Mouse (Mus musculus): Measurements from ENCODE around the gene Ston2. TPM values are rescaled to one million over a fixed set of nuclear protein-coding genes. Genes with fewer than 3 reads are reported as not detected.

Gene Ston2
- polyA plus RNA-seq, 1 experiment from 2014 or later = 8.1 TPM

DNA sequence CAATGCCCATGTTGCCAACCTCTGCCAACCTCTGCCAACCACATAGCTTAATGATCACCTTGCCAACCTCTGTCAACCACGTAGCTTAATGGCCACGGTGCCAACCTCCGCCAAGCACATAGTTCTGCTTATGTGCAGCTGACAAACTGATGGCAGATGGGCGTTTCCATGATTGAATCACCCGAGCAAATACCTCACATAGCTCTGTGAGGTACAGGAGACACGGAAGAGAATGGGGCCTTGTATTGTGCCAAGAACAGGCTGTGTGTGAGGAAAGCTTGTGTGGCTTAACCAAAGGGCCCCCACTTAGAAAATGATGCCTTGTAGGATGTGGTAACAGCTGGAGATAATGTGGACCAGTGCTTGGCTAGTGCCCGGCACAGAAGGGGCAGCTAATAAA lies 120.4 kb downstream of the Ston2 start:
- no peak for DNase-seq (ENCODE audit: low spot score)
- Histone ChIP-seq H3K9me3 (replicated peaks; ENCODE audit: low read length) (no peaks in the 10 kb centered on the region), H3K4me3 (replicated peaks; ENCODE audit: low read depth, low read length) (no peak overlapping the region), H3K4me2 (ENCODE audit: low read length) (no peak overlapping the region), H3K27me3 (ENCODE audit: insufficient read depth, low read length) (no peaks in the 10 kb centered on the region), H3K9ac (ENCODE audit: low read depth, low read length) (no peak overlapping the region), H3K27ac (no peak overlapping the region), H3K36me3 (ENCODE audit: insufficient read depth, low read length) (no peaks in the 10 kb centered on the region), H3K4me1 (replicated peaks; ENCODE audit: insufficient read depth, low read length) (no peaks in the 10 kb centered on the region)
- 72% methylated on average over 7 of the region's 7 CpGs for WGBS
- no peak for ATAC-seq (replicated peaks; ENCODE audit: low FRiP score, low read depth)
- no peak for TF ChIP-seq CTCF (IDR thresholded peaks at IDR 0.05; ENCODE audit: low read depth)

DNA sequence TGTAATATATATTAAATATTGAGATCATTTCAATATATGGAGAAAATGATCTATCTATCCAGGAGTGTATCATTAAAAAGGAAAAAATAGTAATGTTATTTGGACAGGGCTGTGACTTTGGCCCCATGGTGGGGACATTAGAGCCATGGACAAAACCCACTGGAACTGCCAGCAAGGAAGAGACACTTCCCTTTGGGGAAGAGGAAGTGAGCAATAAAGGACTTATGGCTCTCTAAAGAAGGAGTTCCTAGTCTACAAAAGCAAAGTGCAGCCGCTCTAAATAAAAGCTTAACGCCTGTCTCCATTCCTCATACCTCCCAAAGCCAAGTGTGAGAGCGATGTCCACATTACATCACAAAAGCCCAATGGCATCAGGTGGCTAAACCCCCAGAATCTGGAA lies 121.6 kb downstream of the Ston2 start:
- H3K4me3 ChIP-seq (replicated peaks; ENCODE audit: low read depth, low read length) = no peak overlapping the region
- H3K9me3 ChIP-seq (replicated peaks; ENCODE audit: low read length) = no peaks in the 10 kb centered on the region
- H3K4me2 ChIP-seq (ENCODE audit: low read length) = no peak overlapping the region
- H3K27ac ChIP-seq = no peak overlapping the region
- 81% methylated on average over 3 of the region's 3 CpGs for WGBS
- no peaks in the 10 kb centered on the region for H3K27me3 ChIP-seq (ENCODE audit: insufficient read depth, low read length)
- no peak for DNase-seq (ENCODE audit: low spot score)
- ATAC-seq (replicated peaks; ENCODE audit: low FRiP score, low read depth) = no peak
- H3K4me1 ChIP-seq (replicated peaks; ENCODE audit: insufficient read depth, low read length) = no peaks in the 10 kb centered on the region
- no peak for TF ChIP-seq CTCF (IDR thresholded peaks at IDR 0.05; ENCODE audit: low read depth)
- no peak overlapping the region for H3K9ac ChIP-seq (ENCODE audit: low read depth, low read length)
- no peaks in the 10 kb centered on the region for H3K36me3 ChIP-seq (ENCODE audit: insufficient read depth, low read length)

DNA sequence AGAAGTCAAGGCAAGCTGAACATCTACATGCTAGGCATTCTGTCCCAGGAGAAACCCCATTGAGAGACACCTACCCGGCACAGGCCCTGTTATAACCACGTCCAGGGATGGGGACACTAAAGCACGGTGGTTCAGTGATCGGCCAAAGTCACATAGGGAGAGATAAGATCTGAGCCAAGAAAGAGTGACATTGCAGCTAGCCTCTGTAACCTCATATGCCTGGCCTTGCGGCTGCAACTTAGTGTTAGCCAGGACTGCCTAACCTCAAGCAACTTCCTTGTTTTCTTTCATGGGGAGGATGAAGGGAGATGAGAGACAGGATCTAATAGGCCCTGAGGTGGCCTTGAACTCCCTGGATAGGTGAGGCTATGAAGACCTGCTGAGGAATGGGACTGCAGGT lies 122.8 kb downstream of the Ston2 start:
- TF ChIP-seq CTCF (IDR thresholded peaks at IDR 0.05; ENCODE audit: low read depth) = no peak
- H3K4me2 ChIP-seq (ENCODE audit: low read length) = no peak overlapping the region
- 76% methylated on average over 5 of the region's 5 CpGs for WGBS
- no peak overlapping the region for H3K9ac ChIP-seq (ENCODE audit: low read depth, low read length)
- no peaks in the 10 kb centered on the region for H3K36me3 ChIP-seq (ENCODE audit: insufficient read depth, low read length)
- no peaks in the 10 kb centered on the region for H3K27me3 ChIP-seq (ENCODE audit: insufficient read depth, low read length)
- H3K4me3 ChIP-seq (replicated peaks; ENCODE audit: low read depth, low read length) = no peak overlapping the region
- no peaks in the 10 kb centered on the region for H3K4me1 ChIP-seq (replicated peaks; ENCODE audit: insufficient read depth, low read length)
- H3K9me3 ChIP-seq (replicated peaks; ENCODE audit: low read length) = no peaks in the 10 kb centered on the region
- H3K27ac ChIP-seq = no peak overlapping the region
- ATAC-seq (replicated peaks; ENCODE audit: low FRiP score, low read depth) (no peak), DNase-seq (ENCODE audit: low spot score) (no peak)

DNA sequence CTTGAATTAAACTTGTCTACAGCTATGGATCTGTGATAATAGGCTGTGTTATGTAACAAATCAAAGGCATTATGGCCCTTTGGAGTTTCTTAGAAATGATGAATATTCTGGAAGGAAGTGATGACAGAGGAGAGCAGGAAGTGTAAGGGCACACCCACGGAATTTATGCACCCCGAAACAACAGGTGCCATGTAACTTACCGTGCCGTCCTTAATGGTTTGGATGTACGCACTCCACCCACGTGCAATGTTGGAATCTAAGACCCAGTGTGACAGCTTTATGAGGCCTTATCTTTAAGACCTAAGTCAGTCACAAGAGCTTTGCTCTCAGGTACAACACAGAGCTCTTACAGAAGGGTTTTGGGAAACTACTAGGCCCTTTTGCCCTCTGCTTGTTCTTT lies 124.9 kb downstream of the Ston2 start:
- no peak overlapping the region for H3K27ac ChIP-seq
- TF ChIP-seq CTCF (IDR thresholded peaks at IDR 0.05; ENCODE audit: low read depth) = no peak
- H3K27me3 ChIP-seq (ENCODE audit: insufficient read depth, low read length) = no peaks in the 10 kb centered on the region
- no peaks in the 10 kb centered on the region for H3K4me1 ChIP-seq (replicated peaks; ENCODE audit: insufficient read depth, low read length)
- ATAC-seq (replicated peaks; ENCODE audit: low FRiP score, low read depth) = no peak
- no peak overlapping the region for H3K4me3 ChIP-seq (replicated peaks; ENCODE audit: low read depth, low read length)
- H3K36me3 ChIP-seq (ENCODE audit: insufficient read depth, low read length) = no peaks in the 10 kb centered on the region
- no peaks in the 10 kb centered on the region for H3K9me3 ChIP-seq (replicated peaks; ENCODE audit: low read length)
- H3K4me2 ChIP-seq (ENCODE audit: low read length) = no peak overlapping the region
- no peak for DNase-seq (ENCODE audit: low spot score)
- WGBS = 46% methylated on average over 6 of the region's 6 CpGs
- no peak overlapping the region for H3K9ac ChIP-seq (ENCODE audit: low read depth, low read length)

DNA sequence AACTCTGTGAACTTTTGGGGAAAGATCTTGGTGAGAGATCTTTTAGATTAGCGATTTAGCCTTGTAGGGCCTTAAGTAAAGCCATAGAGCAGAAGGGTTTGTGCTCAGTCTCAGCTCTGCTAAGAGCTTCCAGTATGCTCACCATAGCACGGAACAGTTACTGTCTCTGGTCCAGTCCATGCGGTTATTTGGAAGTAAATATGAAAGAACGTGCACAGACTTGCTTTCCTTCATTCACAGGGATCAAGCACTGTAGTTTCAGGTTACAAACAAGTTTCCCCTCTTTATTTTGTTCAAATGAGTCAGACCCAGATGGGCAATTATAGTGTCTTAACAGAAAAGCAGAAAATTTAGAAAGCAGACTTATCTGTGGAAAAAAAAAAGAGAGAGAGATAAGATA lies 125.3 kb downstream of the Ston2 start:
- Histone ChIP-seq H3K9ac (ENCODE audit: low read depth, low read length) (no peak overlapping the region), H3K4me3 (replicated peaks; ENCODE audit: low read depth, low read length) (no peak overlapping the region), H3K4me1 (replicated peaks; ENCODE audit: insufficient read depth, low read length) (no peaks in the 10 kb centered on the region), H3K27me3 (ENCODE audit: insufficient read depth, low read length) (no peaks in the 10 kb centered on the region), H3K36me3 (ENCODE audit: insufficient read depth, low read length) (no peaks in the 10 kb centered on the region), H3K9me3 (replicated peaks; ENCODE audit: low read length) (no peaks in the 10 kb centered on the region), H3K4me2 (ENCODE audit: low read length) (no peak overlapping the region), H3K27ac (no peak overlapping the region)
- TF ChIP-seq CTCF (IDR thresholded peaks at IDR 0.05; ENCODE audit: low read depth) = no peak
- ATAC-seq (replicated peaks; ENCODE audit: low FRiP score, low read depth) (no peak), DNase-seq (ENCODE audit: low spot score) (no peak)
- 70% methylated on average over 4 of the region's 4 CpGs for WGBS

DNA sequence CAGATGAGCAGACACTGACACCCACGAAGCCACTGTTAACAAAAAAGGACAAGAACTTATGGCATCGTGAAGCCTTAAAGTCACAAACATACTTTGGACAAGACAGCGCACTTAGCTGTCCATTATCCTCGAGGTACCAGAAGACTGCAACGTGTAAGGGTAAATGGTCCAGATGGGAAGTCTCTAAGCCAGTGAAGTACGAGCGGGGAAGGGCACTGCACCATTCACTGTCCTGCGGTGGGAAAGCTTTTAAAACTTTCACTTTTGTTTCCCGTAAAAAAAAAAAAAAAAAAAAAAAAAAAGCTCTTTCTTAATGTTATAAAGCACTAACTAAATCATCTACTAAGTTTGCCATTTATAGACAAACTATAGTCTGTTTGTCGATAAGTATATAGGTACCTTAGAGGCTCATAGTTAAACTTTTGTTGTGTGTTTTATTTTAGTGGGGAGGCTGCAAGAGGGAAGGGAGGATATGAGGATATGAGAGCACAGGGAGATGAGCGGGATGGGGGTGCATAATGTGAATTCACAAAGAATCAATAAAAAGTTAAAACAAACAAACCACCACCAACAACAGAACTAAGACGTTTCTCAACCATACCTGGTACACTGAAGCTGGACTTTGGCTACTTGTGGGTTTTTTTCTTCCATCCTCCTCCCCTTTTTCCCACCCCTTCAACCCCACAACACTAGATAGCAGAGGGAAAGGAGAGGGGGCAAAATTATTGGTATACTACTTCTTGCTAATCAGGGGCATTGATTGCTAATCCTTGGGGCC lies 127.4 kb downstream of the Ston2 start:
- 84% methylated on average over 12 of the region's 12 CpGs for WGBS
- H3K27ac ChIP-seq = no peak overlapping the region
- H3K9ac ChIP-seq (ENCODE audit: low read depth, low read length) = no peak overlapping the region
- H3K4me1 ChIP-seq (replicated peaks; ENCODE audit: insufficient read depth, low read length) = no peaks in the 10 kb centered on the region
- no peak for TF ChIP-seq CTCF (IDR thresholded peaks at IDR 0.05; ENCODE audit: low read depth)
- DNase-seq (ENCODE audit: low spot score) (no peak), ATAC-seq (replicated peaks; ENCODE audit: low FRiP score, low read depth) (no peak)
- H3K4me3 ChIP-seq (replicated peaks; ENCODE audit: low read depth, low read length) = no peak overlapping the region
- H3K9me3 ChIP-seq (replicated peaks; ENCODE audit: low read length) = no peaks in the 10 kb centered on the region
- no peaks in the 10 kb centered on the region for H3K36me3 ChIP-seq (ENCODE audit: insufficient read depth, low read length)
- no peak overlapping the region for H3K4me2 ChIP-seq (ENCODE audit: low read length)
- no peaks in the 10 kb centered on the region for H3K27me3 ChIP-seq (ENCODE audit: insufficient read depth, low read length)
